Mouse (Mus musculus) layer of hippocampus, adult 11-12 months (tissue): ENCODE results near the gene Ror2.

Experiments used
- DNase-seq: peaks from one replicate; pipeline ENCODE4 v3.0.0; 2022; ENCODE audit warnings: low spot score

Gene Ror2

DNA sequence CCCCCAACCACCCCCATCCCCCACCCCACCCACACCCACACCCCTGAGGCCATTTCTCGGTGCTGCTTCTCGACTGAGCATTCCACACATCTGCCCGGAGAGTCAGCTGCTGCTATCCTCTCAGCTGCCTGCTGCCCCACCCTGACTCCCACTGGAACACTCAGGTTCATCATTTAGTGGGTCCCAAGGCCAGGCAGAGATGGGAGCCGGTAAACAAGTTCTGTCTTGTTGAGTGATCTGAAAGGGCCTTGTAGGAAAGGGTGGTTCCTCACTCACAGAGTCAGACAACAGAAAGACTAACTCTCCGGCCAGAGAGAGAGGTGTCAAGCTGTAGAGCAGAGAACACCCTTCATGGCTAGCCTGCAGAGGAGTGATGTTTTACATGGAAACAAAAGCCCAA is 155.9 kb downstream of the Ror2 start:
- no peak for DNase-seq

DNA sequence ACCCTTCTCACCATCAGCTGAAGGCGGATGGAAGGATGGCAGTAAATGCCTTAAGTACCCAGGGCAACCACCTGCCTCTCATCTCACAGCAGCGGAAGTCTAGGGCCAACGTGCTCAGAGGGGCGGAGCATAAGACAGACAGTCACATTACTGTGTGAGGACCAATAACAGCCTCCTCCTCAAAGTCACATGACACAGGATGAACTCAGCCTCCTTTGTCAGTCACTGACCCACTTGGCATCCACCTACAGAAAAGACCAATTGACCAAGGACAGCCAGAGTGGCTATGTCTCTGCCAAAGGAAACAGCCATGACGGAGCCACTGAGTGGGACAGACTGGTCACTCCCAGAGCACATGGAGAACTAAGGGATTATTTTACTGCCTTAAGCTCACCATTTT is 160.3 kb downstream of the Ror2 start:
- DNase-seq: no peak

DNA sequence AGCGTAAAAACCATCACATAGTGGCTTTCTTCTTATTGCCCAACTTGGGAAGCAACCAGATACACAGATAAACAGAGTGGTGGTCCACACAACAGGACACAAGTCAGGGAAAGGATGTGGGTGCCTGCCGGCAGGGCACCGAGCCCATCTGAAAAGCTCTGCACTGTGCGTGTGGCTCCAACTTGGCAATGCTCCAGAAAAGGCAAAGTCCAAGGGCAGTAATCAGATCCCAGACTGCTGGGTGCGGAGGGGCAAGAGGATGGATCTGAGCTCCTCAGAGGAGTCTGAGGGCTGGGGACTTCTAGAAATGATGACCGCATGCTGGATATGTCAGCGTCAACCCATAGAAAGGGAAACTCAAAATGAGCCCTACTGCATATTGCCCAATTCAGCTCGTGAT is 163.8 kb downstream of the Ror2 start:
- no peak for DNase-seq

DNA sequence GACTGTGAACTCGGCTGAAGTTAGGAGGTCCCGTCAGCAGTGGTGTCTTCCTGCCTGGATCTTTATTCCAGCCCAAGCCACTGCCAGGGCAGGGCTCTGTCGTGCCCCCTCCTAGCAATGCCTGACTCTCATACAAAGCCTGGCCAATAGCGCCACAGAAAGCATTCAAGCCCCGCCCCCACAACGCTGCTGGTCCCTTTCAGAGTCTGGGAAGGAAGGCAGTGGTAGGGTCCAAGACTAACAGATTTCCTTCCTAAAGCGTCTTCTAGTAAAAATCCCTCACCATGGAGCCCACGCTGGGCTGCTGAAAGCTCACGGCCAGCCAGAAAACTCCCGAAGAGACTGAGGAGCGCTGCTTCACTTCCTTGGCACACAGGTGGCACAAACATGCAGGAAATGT is 165.0 kb downstream of the Ror2 start:
- no peak for DNase-seq

DNA sequence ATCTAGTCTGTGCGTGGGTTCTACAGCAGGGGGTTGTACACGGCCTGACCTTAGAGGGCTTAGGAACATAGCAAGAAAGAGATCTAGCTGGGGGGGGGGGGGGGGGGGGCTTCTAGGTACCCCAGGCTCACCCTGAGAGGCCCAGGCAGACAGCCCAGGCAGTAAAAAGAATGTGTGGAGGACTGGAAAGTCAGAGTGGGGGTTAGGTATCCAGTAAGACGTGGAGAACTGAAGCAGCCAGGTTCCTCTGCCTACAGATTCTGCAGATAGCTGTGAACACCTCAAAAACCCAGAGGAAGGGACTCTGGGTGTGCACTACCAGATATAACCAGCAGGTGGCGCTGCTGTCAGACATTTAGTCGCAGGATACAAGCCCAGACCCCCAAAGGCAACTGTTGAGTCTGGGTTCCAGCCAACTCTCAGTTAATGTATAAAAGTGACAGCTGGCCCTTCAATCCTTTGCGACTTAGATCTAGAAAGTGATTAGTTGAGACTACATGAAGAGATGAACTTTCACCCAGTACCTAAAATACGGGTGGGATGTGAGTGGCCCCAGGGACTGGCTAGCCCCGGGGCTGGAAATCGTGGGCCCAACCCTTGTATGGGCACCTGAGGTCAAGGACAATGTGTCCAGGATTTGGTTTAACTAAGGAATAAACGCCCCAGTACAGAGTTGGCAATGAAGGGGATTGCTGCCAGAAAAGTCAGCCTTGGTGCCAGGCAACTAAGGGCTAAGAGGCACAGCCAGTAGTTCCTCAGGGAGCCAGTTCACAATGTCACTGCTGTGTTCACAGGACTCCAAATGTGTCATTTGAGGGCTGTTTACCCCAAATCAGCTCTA is 166.1 kb downstream of the Ror2 start:
- DNase-seq: peak; percentile 85

DNA sequence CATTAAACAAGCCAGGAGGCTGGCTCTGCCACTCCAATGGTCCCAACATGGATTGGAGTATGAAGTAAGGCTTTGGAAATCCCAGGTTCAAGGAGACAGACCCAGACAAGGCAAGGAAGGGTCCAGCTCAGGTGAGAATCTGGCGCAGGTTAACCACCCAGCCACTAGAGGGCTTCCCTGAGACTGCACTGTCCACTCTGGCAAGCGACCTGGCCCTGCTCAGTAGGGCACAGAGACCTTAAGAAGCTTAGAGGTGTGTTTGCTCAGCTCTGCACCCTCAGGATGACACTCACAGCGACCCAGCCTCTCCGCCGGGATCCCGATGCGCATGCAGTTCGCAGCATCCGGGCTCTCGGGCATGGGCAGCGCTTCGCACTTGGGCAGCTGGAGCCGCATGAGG is 167.5 kb downstream of the Ror2 start:
- no peak for DNase-seq

DNA sequence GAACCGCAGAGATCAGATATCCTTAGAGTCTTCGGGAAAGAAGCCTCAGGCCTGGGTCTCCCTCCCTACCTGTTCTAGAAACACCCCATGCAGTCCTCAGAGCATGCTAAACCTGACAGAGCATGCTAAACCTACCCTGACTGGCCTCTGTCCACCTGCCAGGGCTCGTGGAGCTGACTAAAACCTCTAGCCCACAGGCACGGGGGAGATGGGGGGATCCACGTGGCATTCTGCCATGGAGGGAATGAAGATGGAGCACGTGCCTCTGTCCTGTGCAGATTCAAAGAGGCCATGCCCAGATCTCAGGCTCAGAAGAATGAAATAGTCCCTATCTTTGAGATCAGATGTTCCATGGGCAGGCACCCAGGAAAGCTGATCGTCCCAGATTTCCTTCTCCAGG is 168.0 kb downstream of the Ror2 start:
- no peak for DNase-seq

DNA sequence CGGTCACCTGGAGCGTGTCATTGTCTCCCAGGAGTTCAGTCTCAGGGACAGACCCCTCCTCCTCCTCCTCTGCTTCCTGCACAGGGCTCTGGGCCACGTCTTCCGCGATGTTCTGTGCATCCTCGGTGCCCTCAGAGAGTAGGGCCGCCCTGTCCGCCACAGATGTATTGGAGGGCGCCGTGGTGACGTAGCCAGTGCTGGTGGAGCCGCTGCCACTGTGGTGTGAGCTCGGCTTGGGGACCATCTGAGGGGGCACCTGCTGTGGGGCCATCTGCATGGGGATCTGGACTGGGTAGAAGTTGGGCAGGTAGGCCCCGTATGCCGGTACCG is 175.7 kb downstream of the Ror2 start:
- DNase-seq: no peak

DNA sequence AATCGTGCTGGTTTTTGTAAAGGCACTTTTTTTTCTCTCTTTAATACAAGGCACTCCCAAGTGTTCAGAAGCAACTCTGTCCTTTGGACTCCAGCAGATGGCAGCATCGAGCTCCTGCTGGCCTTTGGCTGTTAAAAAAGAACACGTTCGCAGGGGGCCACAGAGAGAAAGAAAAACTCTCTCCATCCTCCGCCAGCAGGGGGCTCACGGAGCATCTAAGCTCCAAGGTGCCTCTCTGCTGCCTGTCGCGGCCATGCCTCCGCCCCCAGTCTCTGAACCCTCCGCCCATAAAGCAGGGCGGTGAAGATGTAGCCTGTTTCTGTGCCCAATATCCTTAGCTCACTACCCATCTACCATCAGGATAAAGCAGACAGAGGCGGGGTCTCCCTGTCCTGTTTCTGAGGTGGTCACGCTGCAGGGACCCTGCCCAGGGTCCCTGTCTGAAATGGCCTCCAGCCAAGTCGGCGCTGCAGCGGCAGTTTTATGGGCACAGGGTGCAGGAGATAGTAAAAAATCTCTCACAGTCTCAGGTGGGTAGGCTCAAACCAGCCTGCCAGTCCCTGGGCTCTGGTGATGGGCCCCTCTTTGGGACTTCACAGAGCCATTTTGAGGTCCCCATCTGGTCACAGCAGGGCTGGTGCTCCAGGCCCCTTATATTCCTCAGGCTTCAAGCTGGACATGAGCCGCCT is 176.2 kb downstream of the Ror2 start:
- DNase-seq: peak; percentile 95

DNA sequence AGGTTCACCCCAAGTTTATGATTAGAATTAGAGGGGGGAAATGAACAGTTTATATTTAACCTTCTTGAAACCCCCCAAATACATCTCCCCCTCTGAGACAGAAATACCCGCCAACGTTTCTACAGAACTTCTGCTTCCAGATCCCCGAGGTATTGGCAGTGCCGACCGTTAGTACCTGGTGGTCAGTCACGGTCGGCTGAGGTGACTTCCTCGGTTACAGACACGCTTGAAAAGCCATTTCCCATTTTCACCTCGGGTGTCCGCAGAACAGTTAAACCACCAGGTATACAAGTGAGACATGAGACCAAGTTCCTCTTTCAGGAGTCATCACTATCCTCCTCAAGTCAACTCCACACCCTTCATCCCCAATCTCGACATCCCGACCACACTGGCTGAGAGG is 179.2 kb downstream of the Ror2 start:
- DNase-seq: no peak

DNA sequence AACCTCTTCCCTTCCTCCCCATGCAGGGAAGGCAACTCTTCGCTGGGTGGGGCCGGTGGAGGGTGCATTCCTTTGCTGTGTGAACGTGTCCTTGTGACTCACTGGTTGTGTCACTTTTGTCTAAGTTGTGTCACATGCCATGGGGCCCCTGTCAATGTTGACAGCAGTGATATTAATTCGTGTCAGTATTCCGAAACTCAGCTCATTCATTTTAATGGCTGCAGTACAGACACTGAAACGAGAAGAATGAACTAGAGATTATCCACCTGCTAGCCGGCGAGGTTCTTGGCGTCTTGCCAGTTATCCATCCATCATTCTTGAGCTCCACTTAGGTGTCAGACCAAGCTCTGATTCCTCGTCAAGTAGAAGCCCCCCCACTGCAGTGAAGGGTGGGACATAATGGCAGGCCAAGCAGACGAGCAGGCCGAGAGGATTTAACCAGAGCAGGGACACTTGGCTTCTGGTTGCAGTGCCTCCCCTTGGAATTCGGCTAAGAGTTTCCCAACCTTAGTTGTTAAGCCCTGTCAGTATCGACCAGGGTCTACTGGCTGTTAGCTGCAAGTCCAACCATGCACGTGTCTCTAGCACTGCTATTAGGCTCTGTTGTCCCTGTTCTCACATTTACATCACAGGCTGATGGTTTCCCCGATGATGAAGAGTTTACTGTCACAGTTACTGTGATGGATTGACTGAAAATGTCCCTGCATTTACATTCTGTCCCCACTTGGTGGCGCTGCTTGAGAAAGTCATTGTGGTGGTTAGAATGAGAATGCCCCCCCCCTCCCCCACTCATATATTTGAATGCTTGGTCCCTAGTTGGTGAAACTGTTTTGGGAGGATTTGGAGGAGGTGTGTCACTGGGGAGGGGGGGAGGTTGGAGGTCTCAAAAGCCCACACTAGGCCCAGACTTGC is 185.9 kb downstream of the Ror2 start:
- DNase-seq: no peak

DNA sequence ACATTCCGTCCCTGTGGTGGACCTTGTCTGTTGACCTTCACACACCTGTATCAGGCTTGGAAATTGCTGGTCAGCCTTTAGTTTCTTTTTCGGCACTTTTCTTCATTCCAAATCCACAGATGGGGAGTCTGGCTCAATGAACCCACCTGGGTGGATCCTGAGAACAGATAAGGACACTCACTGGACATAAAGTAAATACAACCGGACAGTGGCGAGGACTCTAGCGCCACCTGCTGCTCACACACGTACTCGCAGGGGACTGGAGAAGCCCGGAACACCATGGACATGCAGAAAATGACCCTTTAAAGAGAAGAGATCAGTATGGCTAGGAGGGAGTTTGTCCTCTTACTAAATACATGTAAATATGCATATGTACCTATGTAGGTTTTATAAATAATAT is 189.3 kb downstream of the Ror2 start:
- peak; percentile 73 for DNase-seq

DNA sequence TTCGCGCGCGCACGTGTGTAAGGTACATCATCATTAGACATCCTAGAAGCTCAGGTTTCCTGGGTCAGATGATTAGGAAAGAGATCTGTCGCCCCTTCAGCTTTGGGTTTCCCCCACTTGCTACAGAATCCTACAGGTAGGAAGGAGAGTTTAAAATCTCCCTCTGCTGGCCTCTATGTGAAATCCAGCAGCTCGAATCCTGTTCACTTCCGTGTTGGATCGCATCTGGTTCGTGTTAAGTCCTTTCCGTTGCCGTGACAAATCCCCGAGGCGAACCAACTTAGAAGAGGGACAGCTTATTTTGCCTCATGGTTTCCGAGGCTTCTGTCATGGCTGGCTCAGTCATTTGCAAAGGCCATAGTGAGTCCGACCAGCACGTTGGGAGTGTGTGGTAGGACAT is 190.7 kb downstream of the Ror2 start:
- no peak for DNase-seq

DNA sequence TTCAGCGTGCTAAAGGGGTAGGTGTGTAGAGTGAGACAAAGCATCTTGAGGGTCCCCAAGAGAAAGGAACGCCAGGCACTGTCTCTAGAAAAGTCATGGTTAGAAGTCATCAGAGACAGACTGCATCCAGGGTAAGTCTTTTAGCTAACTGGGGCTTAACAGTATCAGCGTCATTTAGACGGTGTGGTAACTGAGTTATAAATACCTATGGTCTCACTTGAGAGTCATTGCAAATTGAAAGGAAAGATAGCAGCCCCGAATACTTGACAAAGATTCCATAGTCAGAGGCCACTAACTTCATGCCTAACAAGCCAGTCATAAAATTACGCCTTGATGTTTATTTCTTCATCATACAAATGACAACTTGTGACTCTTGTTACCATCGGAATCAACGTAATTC is 191.3 kb downstream of the Ror2 start:
- no peak for DNase-seq

DNA sequence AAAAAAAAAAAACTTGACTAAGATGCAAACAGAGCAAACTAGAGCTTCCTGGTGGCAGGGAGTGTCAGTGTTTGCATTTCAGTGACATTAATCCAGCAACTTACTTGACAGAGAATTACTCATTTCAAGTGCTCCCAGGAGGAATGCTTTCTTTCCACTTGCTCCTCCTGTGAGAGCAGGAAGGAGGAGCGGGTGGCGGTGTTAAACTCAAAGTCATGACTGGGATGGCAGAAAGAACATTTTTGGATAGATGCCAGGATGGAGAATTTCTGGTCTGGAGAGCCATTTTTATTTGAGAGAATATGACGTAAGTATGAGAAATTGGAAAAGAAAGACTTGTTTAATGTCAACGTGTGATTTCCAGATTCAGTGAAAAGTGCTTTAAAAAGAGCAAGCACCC is 192.5 kb downstream of the Ror2 start:
- no peak for DNase-seq

DNA sequence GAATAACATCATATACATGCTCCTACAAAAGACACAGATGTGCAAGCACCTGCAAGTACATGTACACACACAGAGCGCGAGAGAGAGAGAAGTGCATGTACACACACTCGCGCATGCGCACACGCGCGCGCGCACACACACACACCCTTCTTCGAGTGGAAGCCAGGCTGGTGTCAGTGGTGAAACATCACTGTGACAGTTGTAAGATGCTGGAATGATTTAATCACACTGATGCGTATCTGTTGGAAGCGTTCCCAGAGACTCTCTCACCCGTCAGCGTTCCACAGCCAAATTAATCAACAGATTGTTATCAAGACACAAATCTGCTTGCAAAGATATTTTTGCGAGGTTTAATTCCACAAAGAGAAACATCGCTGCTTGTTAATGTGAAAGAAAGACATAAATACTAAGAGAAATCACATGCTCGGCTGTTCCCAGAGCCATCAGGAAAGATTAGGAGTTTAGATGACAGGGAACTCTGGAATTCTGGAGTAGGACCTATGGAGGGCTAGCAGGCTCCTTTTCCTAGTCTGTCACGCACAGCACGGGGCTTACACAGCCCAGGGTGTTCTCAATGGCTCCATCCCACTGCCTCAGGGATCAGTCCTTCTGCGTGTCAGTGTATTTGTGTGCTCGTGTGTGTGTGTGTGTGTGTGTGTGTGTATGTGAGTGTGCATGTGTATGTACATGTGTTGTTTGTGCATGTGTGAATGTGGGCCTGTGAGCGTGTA is 199.2 kb downstream of the Ror2 start:
- peak; percentile 35 for DNase-seq

DNA sequence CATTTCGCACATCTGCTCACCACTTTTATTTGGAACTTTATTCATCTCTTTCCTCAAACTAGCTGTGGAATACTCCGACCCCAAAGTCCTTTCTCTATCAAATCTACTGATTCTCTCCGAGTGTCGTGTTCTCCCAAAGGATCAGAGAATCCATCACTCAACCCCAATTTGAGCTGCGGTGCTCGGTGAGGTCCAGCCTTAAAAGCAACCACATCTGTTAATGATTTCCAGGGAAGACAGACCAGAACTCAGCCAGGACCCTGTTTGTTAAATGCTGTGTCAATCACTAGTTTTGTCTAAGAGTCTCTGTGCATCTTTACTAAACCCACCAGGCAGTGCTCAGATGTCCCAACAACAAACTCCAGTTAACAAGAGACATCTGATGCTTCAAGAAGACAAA is 204.1 kb downstream of the Ror2 start:
- no peak for DNase-seq

DNA sequence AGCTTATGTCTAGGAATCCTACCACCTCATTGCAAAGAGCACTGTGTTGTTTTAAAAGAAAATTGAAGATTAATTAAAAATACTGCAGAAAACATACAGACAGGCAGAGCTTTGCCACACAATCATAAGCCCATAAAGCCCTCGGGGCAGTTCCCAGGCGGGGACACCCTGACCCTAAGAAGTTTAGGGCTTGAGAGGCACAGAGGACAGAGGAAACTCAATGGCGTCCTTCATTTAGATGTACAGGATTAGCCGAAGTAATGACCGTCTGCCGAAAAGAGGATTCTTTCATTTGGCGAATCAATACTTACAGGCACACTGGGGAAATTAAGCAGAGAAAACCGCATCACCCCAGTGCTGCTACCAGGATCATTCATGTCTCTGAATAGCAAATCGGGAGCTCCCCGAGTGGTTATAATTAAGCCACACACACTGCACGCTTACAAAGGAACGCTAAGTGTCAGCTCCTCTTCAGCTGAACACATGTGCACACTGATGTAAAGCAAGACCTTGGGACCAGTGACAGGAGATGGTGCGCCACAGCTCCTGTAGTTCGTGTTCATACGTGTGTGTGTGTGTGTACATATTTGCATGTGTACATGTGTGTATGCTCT is 208.1 kb downstream of the Ror2 start:
- no peak for DNase-seq

DNA sequence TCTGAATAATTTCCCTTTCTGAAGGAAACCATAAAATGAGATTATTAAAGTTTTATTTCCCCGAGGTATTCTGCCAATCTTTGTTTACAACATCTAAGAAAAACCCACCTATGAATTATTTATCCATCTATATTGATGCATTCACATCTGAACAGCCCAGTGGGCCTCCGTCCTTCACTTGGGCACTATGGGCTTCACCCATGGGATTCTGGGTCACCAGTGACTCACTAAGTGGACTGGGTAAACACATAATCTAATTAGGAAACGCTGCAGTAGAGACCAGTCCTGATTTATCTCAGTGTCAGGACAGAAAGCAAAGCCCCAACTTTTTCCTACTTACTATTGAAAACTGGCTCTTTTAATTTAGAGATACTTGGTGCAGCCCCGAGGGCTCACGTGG is 210.9 kb downstream of the Ror2 start:
- DNase-seq: no peak

DNA sequence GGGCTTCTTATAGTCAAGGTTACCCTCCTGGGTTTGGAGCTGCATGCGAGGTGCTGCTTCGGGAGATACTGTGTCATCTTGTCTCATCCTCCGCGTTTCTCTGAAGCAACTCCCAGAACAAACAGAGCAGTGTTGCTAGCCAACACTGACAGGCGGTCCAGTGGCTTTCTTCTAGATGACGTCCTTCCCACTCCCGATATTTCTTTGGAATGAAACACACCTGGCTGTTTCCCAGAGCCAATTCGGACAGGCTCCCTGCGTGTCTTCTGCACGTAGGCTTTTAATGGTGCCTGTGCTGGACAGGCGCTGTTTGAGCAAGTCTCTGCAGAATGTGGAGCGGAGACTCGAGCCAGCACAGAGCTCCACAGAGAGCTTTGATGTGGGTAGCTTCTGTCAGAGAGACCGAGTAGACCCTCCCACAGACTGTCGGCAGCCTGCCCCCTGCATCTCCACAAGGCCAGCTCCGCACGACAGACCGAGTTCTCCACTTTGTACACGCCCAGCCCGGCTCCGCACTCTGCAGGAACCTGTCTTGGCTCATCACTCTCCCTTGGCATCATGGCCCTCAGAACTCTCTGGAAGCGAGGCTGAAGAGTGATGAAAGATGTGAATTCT is 216.7 kb downstream of the Ror2 start:
- no peak for DNase-seq

DNA sequence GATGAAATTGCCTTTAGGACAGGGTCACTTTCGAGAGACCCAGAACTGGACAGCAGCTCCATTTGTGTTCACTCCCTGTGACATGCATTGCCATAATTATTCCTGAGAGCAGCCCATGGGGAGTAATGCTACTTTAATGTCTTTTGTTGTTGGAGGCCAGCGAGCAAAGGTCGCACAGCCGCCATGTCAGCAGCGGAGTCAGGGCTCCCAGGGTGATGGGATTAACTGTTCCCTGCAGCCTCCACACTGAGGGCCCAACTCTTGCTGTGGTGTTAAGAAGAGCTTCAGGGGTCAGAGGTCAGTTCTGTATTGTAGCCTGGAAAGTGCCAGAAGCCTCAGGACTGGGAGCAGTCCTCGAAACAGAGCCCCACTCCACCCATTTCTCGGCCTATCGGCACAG is 217.5 kb downstream of the Ror2 start:
- no peak for DNase-seq
